ENCODE assay signal across 8 mouse cellular contexts in genomic region chr3:90615415-90615814, GRCm38 (mm10). TPM values are rescaled to one million over a fixed set of nuclear protein-coding genes. Genes with fewer than 3 reads are reported as not detected.
DNase-seq lines count a peak whose midpoint lies in the region; TF ChIP-seq lines count a peak whose summit lies in the region.

No protein-coding gene starts in this region.

- WGBS in cerebellum, adult 2 months, result 9% methylated on average over 7 of the region's 7 CpGs
- 9% methylated on average over 7 of the region's 7 CpGs for WGBS in hindbrain, embryonic 10.5 days

- H3K27me3 ChIP-seq in cerebellum, adult 2 months (ENCODE audit: control insufficient read depth, insufficient read depth, low read length), result 0 out of 2 replicates have a peak, but pooled peaks cover 2% of the 10 kb centered on the region
- peaks cover 13% of the 10 kb centered on the region for H3K27me3 ChIP-seq in hindbrain, embryonic 10.5 days (ENCODE audit: insufficient read depth, poor library complexity, severe bottlenecking)

- TF ChIP-seq CTCF in cerebellum, adult 2 months (IDR thresholded peaks at IDR 0.05; ENCODE audit: borderline replicate concordance, insufficient read depth, low read depth, low read length), result peak; percentile 58; the same call in 1 of the 2 replicates

- H3K9me3 ChIP-seq in hindbrain, embryonic 10.5 days, result no peaks in the 10 kb centered on the region

- H3K4me3 ChIP-seq in cerebellum, adult 2 months (replicated peaks; ENCODE audit: insufficient read depth, low read depth, low read length), result no peak overlapping the region
- H3K4me3 ChIP-seq in hindbrain, embryonic 10.5 days, result no peak overlapping the region

- DNase-seq in MN1 (ENCODE audit: low spot score), result peak; percentile 91
- peak; percentile 33 to 48 for DNase-seq in cerebellum, adult 2 months
- DNase-seq in frontal cortex, adult 2 months (ENCODE audit: extremely low spot score in 1 of 2, low spot score in 1 of 2), result peak; percentile 69 to 85
- peak; percentile 53 for DNase-seq in hindbrain, embryonic 10.5 days (ENCODE audit: low spot score)
- DNase-seq in layer of hippocampus, postnatal 10 days (ENCODE audit: low spot score in 2 of 2), result peak; percentile 72 to 78
- DNase-seq in lung, postnatal 10 days, result peak; percentile 91
- DNase-seq in retina, postnatal 1 day, result peak; percentile 85
- peak; percentile 83 for DNase-seq in urinary bladder, postnatal 14 days (ENCODE audit: low spot score)

- TF ChIP-seq POLR2A in cerebellum, adult 2 months (IDR thresholded peaks at IDR 0.05; ENCODE audit: borderline replicate concordance, insufficient read depth, low read length), result no peak

- H3K36me3 ChIP-seq in hindbrain, embryonic 10.5 days, result no peaks in the 10 kb centered on the region

- H3K27ac ChIP-seq in cerebellum, adult 2 months (ENCODE audit: insufficient read depth, low read length), result no peak overlapping the region
- H3K27ac ChIP-seq in hindbrain, embryonic 10.5 days, result no peak overlapping the region

- peaks cover 5% of the 10 kb centered on the region for H3K4me1 ChIP-seq in cerebellum, adult 2 months (ENCODE audit: control insufficient read depth, insufficient read depth, low read length)
- H3K4me1 ChIP-seq in hindbrain, embryonic 10.5 days (replicated peaks), result peaks cover 12% of the 10 kb centered on the region

RNA-seq across cellular contexts. Expression of gene S100a6, which starts 2.7 kb away (rescaled TPM):
- polyA plus RNA-seq in cerebellum, adult 2 months (2012; rRNA removed), result 32.0 and 36.0 TPM in 2 replicates
- polyA plus RNA-seq in frontal cortex, adult 2 months (2012; rRNA removed), result 50.6 and 60.9 TPM in 2 replicates
- 14.4 and 18.3 TPM in 2 replicates for polyA plus RNA-seq in hindbrain, embryonic 10.5 days (2016; fragmentation: Nextera tagmentation; extraction: Ambion mirVana)
- total RNA-seq in layer of hippocampus, postnatal 10 days (2021), result 10 to 100 TPM; 30.9 to 35.7 TPM

RNA-seq across cellular contexts. Expression of gene S100a5, which starts 7.1 kb away (rescaled TPM):
- not detected in 2 replicates for polyA plus RNA-seq in cerebellum, adult 2 months (2012; rRNA removed)
- 186 and 213 TPM in 2 replicates for polyA plus RNA-seq in frontal cortex, adult 2 months (2012; rRNA removed)
- polyA plus RNA-seq in hindbrain, embryonic 10.5 days (2016; fragmentation: Nextera tagmentation; extraction: Ambion mirVana), result not detected in 2 replicates
- total RNA-seq in layer of hippocampus, postnatal 10 days (2021), result not detected

RNA-seq across cellular contexts. Expression of gene S100a4, which starts 11.8 kb away (rescaled TPM):
- 2.7 and 4.1 TPM in 2 replicates for polyA plus RNA-seq in cerebellum, adult 2 months (2012; rRNA removed)
- polyA plus RNA-seq in frontal cortex, adult 2 months (2012; rRNA removed), result 13.9 and 14.5 TPM in 2 replicates
- not detected in 2 replicates for polyA plus RNA-seq in hindbrain, embryonic 10.5 days (2016; fragmentation: Nextera tagmentation; extraction: Ambion mirVana)
- 10 to 100 TPM; 12.7 to 14.4 TPM for total RNA-seq in layer of hippocampus, postnatal 10 days (2021)

RNA-seq across cellular contexts. Expression of gene Gm42674, which starts 13.7 kb away (rescaled TPM):
- not detected in 2 replicates for polyA plus RNA-seq in cerebellum, adult 2 months (2012; rRNA removed)
- polyA plus RNA-seq in frontal cortex, adult 2 months (2012; rRNA removed), result not detected in 2 replicates
- not detected in 2 replicates for polyA plus RNA-seq in hindbrain, embryonic 10.5 days (2016; fragmentation: Nextera tagmentation; extraction: Ambion mirVana)
- not detected for total RNA-seq in layer of hippocampus, postnatal 10 days (2021)

RNA-seq across cellular contexts. Expression of gene S100a2, which starts 25.4 kb away (rescaled TPM):
- polyA plus RNA-seq in cerebellum, adult 2 months (2012; rRNA removed), result not detected in 2 replicates
- polyA plus RNA-seq in frontal cortex, adult 2 months (2012; rRNA removed), result not detected in 2 replicates
- polyA plus RNA-seq in hindbrain, embryonic 10.5 days (2016; fragmentation: Nextera tagmentation; extraction: Ambion mirVana), result not detected in 2 replicates
- total RNA-seq in layer of hippocampus, postnatal 10 days (2021), result not detected

Comparison
In these comparisons a context has a peak if more than half of its experiments do, and no peak if none do; other contexts are left out.
1. DNase-seq: peak in every context shown above with its lines; median percentile 91 in MN1; 91 in lung, postnatal 10 days; 85 in retina, postnatal 1 day; 83 in urinary bladder, postnatal 14 days; 77 in frontal cortex, adult 2 months; 75 in layer of hippocampus, postnatal 10 days; 53 in hindbrain, embryonic 10.5 days; 40 in cerebellum, adult 2 months.
2. RNA of gene S100a5, which starts 7.1 kb away (polyA plus RNA-seq): 186 to 213 TPM in frontal cortex, adult 2 months; not detected in hindbrain, embryonic 10.5 days and not detected in cerebellum, adult 2 months; every median in the first group is over 100 times any median in the second.